Mouse (Mus musculus) embryonic facial prominence, embryonic 10.5 days (tissue): ENCODE results near the gene Olfr1254. TPM values are rescaled to one million over a fixed set of nuclear protein-coding genes. Genes with fewer than 3 reads are reported as not detected.

Source experiments
- DNase-seq: peaks from one replicate; pipeline ENCODE4 v3.0.0-alpha.2; 2017; ENCODE audit warnings: low spot score
- H3K27ac ChIP-seq: fragments of 300-500 bp; sonication (generic); replicated peaks from 2 replicates; pipeline ENCODE4 v1.5.1; 2016; ENCODE audit warnings: mild to moderate bottlenecking
- H3K27me3 ChIP-seq: fragments of 300-500 bp; sonication (generic); replicated peaks from 2 replicates; pipeline ENCODE4 v1.6.1; 2016; ENCODE audit warnings: low read depth, mild to moderate bottlenecking; ENCODE audit not compliant: poor library complexity, severe bottlenecking
- H3K36me3 ChIP-seq: fragments of 300-500 bp; sonication (generic); replicated peaks from 2 replicates; pipeline ENCODE4 v1.6.1; 2016; ENCODE audit warnings: mild to moderate bottlenecking, moderate library complexity
- H3K4me1 ChIP-seq: fragments of 300-500 bp; sonication (generic); 2 replicates; pipeline ENCODE4 v1.6.1; 2016
- H3K4me3 ChIP-seq: fragments of 300-500 bp; sonication (generic); 2 replicates; pipeline ENCODE4 v1.5.1; 2016; ENCODE audit warnings: mild to moderate bottlenecking, moderate library complexity
- H3K9me3 ChIP-seq: fragments of 300-500 bp; sonication (generic); 2 replicates; pipeline ENCODE4 v1.6.1; 2016; ENCODE audit warnings: mild to moderate bottlenecking
- WGBS: fragments of 180-500 bp; shearing (Covaris S2); methylation state at CpG from one replicate; pipeline ENCODE4 v1.1.7; 2016; 5-methylcytosine and 5-hydroxymethylcytosine counted together
- polyA plus RNA-seq: library from polyadenylated mRNA; unstranded; fragments of >200 nt; fragmentation: Nextera tagmentation; extraction: Ambion mirVana; gene quantifications from 2 replicates; pipeline ENCODE4 v1.2.1, GENCODE M21; 2016

The Olfr1254 gene
- not detected in 2 replicates for polyA plus RNA-seq

GRCm38 (mm10) chr2:89793519-89793918 lies at the start of gene Olfr1254:
Olfr1254 (minus strand) TSS chr2:89793619.
- no peak for DNase-seq
- Histone ChIP-seq H3K27me3 (no peaks in the 10 kb centered on the region), H3K4me3 (no peak within 1 kb of the TSS), H3K36me3 (no peaks in the 10 kb centered on the region), H3K27ac (no peak within 1 kb of the TSS), H3K4me1 (no peaks in the 10 kb centered on the region), H3K9me3 (no peaks in the 10 kb centered on the region)

GRCm38 (mm10) chr2:89841455-89841854 lies 48.0 kb upstream of the Olfr1254 start, which contains the start of gene Olfr1256:
Olfr1256 (minus strand) TSS chr2:89841555.
- no peak within 1 kb of the TSS for H3K27ac ChIP-seq
- 56% methylated on average over 2 of the region's 2 CpGs for WGBS
- H3K36me3 ChIP-seq: no peaks in the 10 kb centered on the region
- H3K9me3 ChIP-seq: no peaks in the 10 kb centered on the region
- no peaks in the 10 kb centered on the region for H3K27me3 ChIP-seq
- no peak for DNase-seq
- no peaks in the 10 kb centered on the region for H3K4me1 ChIP-seq
- no peak within 1 kb of the TSS for H3K4me3 ChIP-seq

GRCm38 (mm10) chr2:89820216-89820615 lies 26.8 kb upstream of the Olfr1254 start:
- H3K36me3 ChIP-seq: no peaks in the 10 kb centered on the region
- WGBS: 79% methylated on average over 1 of the region's 1 CpGs

GRCm38 (mm10) chr2:89811751-89812150 lies 18.3 kb upstream of the Olfr1254 start, which contains the start of gene Olfr1255:
Olfr1255 (plus strand) TSS chr2:89812051.
- Histone ChIP-seq H3K9me3 (no peaks in the 10 kb centered on the region), H3K4me3 (no peak within 1 kb of the TSS), H3K27ac (no peak within 1 kb of the TSS), H3K36me3 (no peaks in the 10 kb centered on the region), H3K4me1 (no peaks in the 10 kb centered on the region), H3K27me3 (no peaks in the 10 kb centered on the region)
- 81% methylated on average over 3 of the region's 3 CpGs for WGBS
- DNase-seq: no peak

More at GRCm38 (mm10) chr2:89820216-89820615, 26.8 kb upstream of the Olfr1254 start:
- no peaks in the 10 kb centered on the region for H3K27me3 ChIP-seq
- H3K27ac ChIP-seq: no peak overlapping the region
- no peaks in the 10 kb centered on the region for H3K9me3 ChIP-seq
- no peaks in the 10 kb centered on the region for H3K4me1 ChIP-seq
- DNase-seq: no peak
- H3K4me3 ChIP-seq: no peak overlapping the region

- Histone ChIP-seq H3K4me3 (no peak overlapping the region), H3K9me3 (no peaks in the 10 kb centered on the region), H3K27me3 (no peaks in the 10 kb centered on the region), H3K4me1 (no peaks in the 10 kb centered on the region), H3K27ac (no peak overlapping the region), H3K36me3 (no peaks in the 10 kb centered on the region)
- WGBS: 75% methylated on average over 2 of the region's 2 CpGs
- no peak for DNase-seq
Measured at GRCm38 (mm10) chr2:89810751-89811150, 17.3 kb upstream of the Olfr1254 start.

- H3K27me3 ChIP-seq: no peaks in the 10 kb centered on the region
- H3K9me3 ChIP-seq: no peaks in the 10 kb centered on the region
- no peak overlapping the region for H3K27ac ChIP-seq
- H3K4me1 ChIP-seq: no peaks in the 10 kb centered on the region
- 95% methylated on average over 3 of the region's 3 CpGs for WGBS
- H3K36me3 ChIP-seq: no peaks in the 10 kb centered on the region
- DNase-seq: no peak
- no peak overlapping the region for H3K4me3 ChIP-seq
Measured at GRCm38 (mm10) chr2:89799583-89799982, 6.2 kb upstream of the Olfr1254 start.

- DNase-seq: no peak
- Histone ChIP-seq H3K36me3 (no peaks in the 10 kb centered on the region), H3K9me3 (no peaks in the 10 kb centered on the region), H3K4me1 (no peaks in the 10 kb centered on the region), H3K27ac (no peak within 1 kb of the TSS), H3K4me3 (no peak within 1 kb of the TSS), H3K27me3 (no peaks in the 10 kb centered on the region)
- 91% methylated on average over 1 of the region's 1 CpGs for WGBS
Measured at GRCm38 (mm10) chr2:89756990-89757389, 36.4 kb downstream of the Olfr1254 start, which contains the start of gene Olfr1253. Olfr1253 (minus strand) TSS chr2:89757090.

Other genes starting within 250 kb of the Olfr1254 start
- gene Olfr1245, start 215.2 kb downstream of the Olfr1254 start, polyA plus RNA-seq: not detected in 2 replicates
- gene Olfr1246, start 200.5 kb downstream of the Olfr1254 start, polyA plus RNA-seq: not detected in 2 replicates
- gene Olfr1247, start 179.5 kb downstream of the Olfr1254 start, polyA plus RNA-seq: not detected in 2 replicates
- not detected in 2 replicates for gene Olfr1248, start 175.4 kb downstream of the Olfr1254 start, polyA plus RNA-seq
- gene Olfr1249, start 158.6 kb downstream of the Olfr1254 start, polyA plus RNA-seq: not detected in 2 replicates
- gene Olfr1250, start 132.2 kb downstream of the Olfr1254 start, polyA plus RNA-seq: not detected in 2 replicates
- not detected in 2 replicates for gene Olfr1251, start 121.7 kb downstream of the Olfr1254 start, polyA plus RNA-seq
- not detected in 2 replicates for gene Olfr1252, start 68.6 kb downstream of the Olfr1254 start, polyA plus RNA-seq
- gene Olfr1253, start 36.5 kb downstream of the Olfr1254 start, polyA plus RNA-seq: not detected in 2 replicates
- gene Olfr1255, start 18.4 kb upstream of the Olfr1254 start, polyA plus RNA-seq: not detected in 2 replicates
- gene Olfr1256, start 47.9 kb upstream of the Olfr1254 start, polyA plus RNA-seq: not detected in 2 replicates
- gene Olfr48, start 54.6 kb upstream of the Olfr1254 start, polyA plus RNA-seq: not detected in 2 replicates
- not detected in 2 replicates for gene Olfr1257, start 84.8 kb upstream of the Olfr1254 start, polyA plus RNA-seq
- not detected in 2 replicates for gene Olfr1258, start 133.7 kb upstream of the Olfr1254 start, polyA plus RNA-seq
- gene Olfr1259, start 155.0 kb upstream of the Olfr1254 start, polyA plus RNA-seq: not detected in 2 replicates
- not detected in 2 replicates for gene Olfr1260, start 180.7 kb upstream of the Olfr1254 start, polyA plus RNA-seq
- gene Olfr1261, start 197.6 kb upstream of the Olfr1254 start, polyA plus RNA-seq: not detected in 2 replicates
- gene Olfr1262, start 206.5 kb upstream of the Olfr1254 start, polyA plus RNA-seq: not detected in 2 replicates
- gene Olfr1263, start 218.5 kb upstream of the Olfr1254 start, polyA plus RNA-seq: not detected in 2 replicates
- not detected in 2 replicates for gene Olfr1264, start 232.0 kb upstream of the Olfr1254 start, polyA plus RNA-seq
- gene Olfr1265, start 241.7 kb upstream of the Olfr1254 start, polyA plus RNA-seq: not detected in 2 replicates